Mouse (Mus musculus) heart, embryonic 15.5 days (tissue): ENCODE results near the gene Lrrc8e. TPM values are rescaled to one million over a fixed set of nuclear protein-coding genes. Genes with fewer than 3 reads are reported as not detected.
A peak's percentile ranks its signal among the peaks of the same experiment; 100 is the strongest.

Source experiments
- ATAC-seq: fragments of 200-750 bp; cut with Nextera tagmentation; replicated peaks from 2 replicates; pipeline ENCODE4 v1.8.0; 2017; ENCODE audit warnings: low read depth, moderate TSS enrichment; ENCODE audit not compliant: insufficient number of reproducible peaks, insufficient read depth, low FRiP score
- H3K27ac ChIP-seq: fragments of 300-500 bp; sonication (generic); 2 replicates; pipeline ENCODE4 v1.5.1; 2015; ENCODE audit warnings: mild to moderate bottlenecking, inconsistent platforms
- H3K27me3 ChIP-seq: fragments of 300-500 bp; sonication (generic); 2 replicates; pipeline ENCODE4 v1.6.1; 2015; ENCODE audit warnings: inconsistent platforms
- H3K36me3 ChIP-seq: fragments of 300-500 bp; sonication (generic); 2 replicates; pipeline ENCODE4 v1.6.1; 2015; ENCODE audit warnings: mild to moderate bottlenecking, inconsistent platforms
- H3K4me1 ChIP-seq: fragments of 300-500 bp; sonication (generic); replicated peaks from 2 replicates; pipeline ENCODE4 v1.6.1; 2015; ENCODE audit warnings: inconsistent platforms
- H3K4me2 ChIP-seq: fragments of 300-500 bp; sonication (generic); 2 replicates; pipeline ENCODE4 v1.6.1; 2015; ENCODE audit warnings: inconsistent platforms, mild to moderate bottlenecking, moderate library complexity
- H3K4me3 ChIP-seq: fragments of 300-500 bp; sonication (generic); 2 replicates; pipeline ENCODE4 v1.5.1; 2015; ENCODE audit warnings: mild to moderate bottlenecking, inconsistent platforms
- H3K9ac ChIP-seq: fragments of 300-500 bp; sonication (generic); 2 replicates; pipeline ENCODE4 v1.6.1; 2015; ENCODE audit warnings: mild to moderate bottlenecking, inconsistent platforms
- H3K9me3 ChIP-seq: fragments of 300-500 bp; sonication (generic); replicated peaks from 2 replicates; pipeline ENCODE4 v1.6.1; 2016; ENCODE audit warnings: inconsistent platforms
- WGBS: fragments of 180-500 bp; shearing (Covaris S2); methylation state at CpG from one replicate; pipeline ENCODE4 v1.1.7; 2015; ENCODE audit warnings: mixed read lengths; 5-methylcytosine and 5-hydroxymethylcytosine counted together
- polyA plus RNA-seq: library from polyadenylated mRNA; unstranded; fragments of >200 nt; fragmentation: Nextera tagmentation; extraction: Ambion mirVana; gene quantifications from 2 replicates; pipeline ENCODE4 v1.2.1, GENCODE M21; 2015

Lrrc8e gene
- polyA plus RNA-seq, 1 experiment from 2014 or later = 0.11 TPM

DNA sequence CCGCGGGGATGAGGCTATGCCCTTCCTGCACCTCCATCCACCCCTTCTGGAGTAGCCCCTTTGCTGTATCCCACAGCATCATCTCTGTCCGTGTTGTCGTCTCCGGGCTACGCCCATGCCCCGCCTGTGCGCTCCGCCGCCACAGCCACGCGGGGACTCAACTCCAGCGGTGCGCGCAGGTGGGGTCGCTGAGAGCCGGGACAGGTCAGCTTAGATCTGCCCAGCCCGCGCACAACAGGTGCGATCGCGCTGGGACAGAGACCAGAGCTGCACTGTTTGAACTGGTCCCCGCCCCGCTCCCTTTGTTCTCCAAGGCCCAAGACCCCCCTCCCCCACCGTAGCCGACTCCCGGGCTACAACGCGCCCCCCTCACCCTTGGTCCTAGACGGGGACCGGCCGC lies 32.1 kb downstream of the Lrrc8e start:
- WGBS = under 1% methylated on average over 32 of the region's 32 CpGs
- peaks cover 52% of the 10 kb centered on the region for H3K36me3 ChIP-seq
- peak; percentile 58; the same call in 1 of the 2 replicates for ATAC-seq

DNA sequence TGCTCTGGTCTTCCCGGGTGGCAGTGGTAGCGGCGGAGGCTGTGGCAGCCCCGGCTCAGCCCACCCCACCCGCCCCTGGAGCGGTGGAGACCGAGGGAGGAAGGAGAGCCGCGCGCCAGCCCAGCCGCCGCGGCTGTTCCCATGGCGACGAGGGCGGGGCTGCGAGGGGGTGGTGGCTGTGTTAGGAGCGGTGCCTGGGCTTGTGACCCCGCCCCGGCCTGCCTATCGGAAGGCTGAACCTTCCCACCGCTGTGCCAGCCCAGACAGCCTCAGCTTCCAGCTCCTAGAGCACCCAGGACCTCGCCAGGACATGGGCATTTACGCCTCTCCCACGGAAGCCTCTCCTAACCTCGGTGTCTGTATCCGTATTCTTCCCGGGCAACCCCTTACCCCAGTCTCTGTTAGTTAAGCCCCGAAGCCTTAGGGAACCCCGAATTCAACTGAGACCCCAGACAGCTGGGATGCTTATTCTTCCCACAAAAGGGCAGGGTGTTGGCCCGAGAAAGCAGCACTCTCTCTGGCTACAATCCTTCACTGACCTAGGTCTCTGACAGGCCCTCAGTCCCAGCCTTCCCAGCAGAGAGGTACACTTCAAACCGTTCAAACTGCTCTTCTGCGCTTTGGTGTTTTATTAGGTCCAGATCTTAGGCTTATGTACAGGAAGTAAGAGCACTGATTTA lies 32.6 kb downstream of the Lrrc8e start, which contains the start of gene Ctxn1:
Ctxn1 (minus strand) TSS at position 150 of the 680 bp plus-strand sequence.
- Histone ChIP-seq H3K4me2 (peak within 1 kb of the TSS; percentile 96), H3K9ac (peak within 1 kb of the TSS; percentile 71), H3K4me1 (peaks cover 27% of the 10 kb centered on the region), H3K27ac (peak within 1 kb of the TSS; percentile 67), H3K27me3 (no peaks in the 10 kb centered on the region), H3K4me3 (peak within 1 kb of the TSS; percentile 79), H3K9me3 (no peaks in the 10 kb centered on the region), H3K36me3 (peaks cover 58% of the 10 kb centered on the region)
- 8% methylated on average over 33 of the region's 33 CpGs for WGBS
- peak; percentile 93 for ATAC-seq

More for the DNA sequence above, 32.1 kb downstream of the Lrrc8e start:
- peak overlapping the region; percentile 67 for H3K27ac ChIP-seq
- peak overlapping the region; percentile 96 for H3K4me2 ChIP-seq
- H3K4me1 ChIP-seq = peaks cover 33% of the 10 kb centered on the region
- peak overlapping the region; percentile 71 for H3K9ac ChIP-seq
- H3K9me3 ChIP-seq = no peaks in the 10 kb centered on the region
- H3K4me3 ChIP-seq = peak overlapping the region; percentile 79
- H3K27me3 ChIP-seq = no peaks in the 10 kb centered on the region

- H3K4me1 ChIP-seq = peaks cover 27% of the 10 kb centered on the region
- peak overlapping the region; percentile 59 for H3K27ac ChIP-seq
- H3K9me3 ChIP-seq = no peaks in the 10 kb centered on the region
- no peak overlapping the region for H3K4me2 ChIP-seq
- H3K4me3 ChIP-seq = no peak overlapping the region
- ATAC-seq = no peak
- H3K27me3 ChIP-seq = no peaks in the 10 kb centered on the region
- WGBS = 85% methylated on average over 4 of the region's 4 CpGs
- no peak overlapping the region for H3K9ac ChIP-seq
- H3K36me3 ChIP-seq = peaks cover 62% of the 10 kb centered on the region
Measured at GRCm38 (mm10) chr8:4259805-4260170, 33.2 kb downstream of the Lrrc8e start.

DNA sequence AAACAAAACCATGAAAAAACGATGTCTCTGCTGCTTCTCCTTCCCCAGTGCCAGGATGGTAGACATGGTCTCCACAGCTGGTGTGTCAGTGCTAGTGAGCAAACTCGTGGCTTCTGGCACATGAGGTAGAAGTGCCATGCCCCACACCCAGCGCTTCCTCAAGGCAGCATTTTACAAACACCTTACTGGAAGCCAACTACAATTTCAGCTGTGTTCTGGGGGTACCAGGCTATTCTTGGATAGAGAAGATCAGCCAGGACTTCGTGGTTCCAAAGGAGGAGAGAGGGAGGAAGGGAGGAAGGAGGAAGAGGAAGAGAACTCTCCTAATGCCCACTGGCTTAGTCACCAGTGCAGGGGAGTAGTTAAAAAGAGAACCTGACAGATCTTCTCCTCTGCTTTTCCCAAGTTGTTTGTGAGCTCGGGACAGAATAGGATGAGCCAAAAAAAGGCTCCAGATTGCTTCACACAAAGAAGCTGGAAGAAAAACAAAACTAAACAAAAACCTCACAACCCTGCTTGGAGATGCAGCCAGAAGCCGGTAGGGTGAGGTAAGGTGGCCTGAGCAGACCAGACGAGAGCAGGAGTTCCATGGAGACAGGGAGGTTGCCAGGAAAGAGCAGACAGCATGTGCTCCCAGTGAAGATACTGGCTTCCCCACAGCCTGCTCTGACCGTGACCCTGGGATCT lies 36.6 kb downstream of the Lrrc8e start:
- peaks cover 81% of the 10 kb centered on the region for H3K36me3 ChIP-seq
- H3K4me1 ChIP-seq = peaks cover 13% of the 10 kb centered on the region
- H3K9ac ChIP-seq = no peak overlapping the region
- no peak overlapping the region for H3K4me2 ChIP-seq
- H3K4me3 ChIP-seq = no peak overlapping the region
- no peak overlapping the region for H3K27ac ChIP-seq
- no peaks in the 10 kb centered on the region for H3K9me3 ChIP-seq
- H3K27me3 ChIP-seq = no peaks in the 10 kb centered on the region
- ATAC-seq = no peak
- WGBS = 80% methylated on average over 8 of the region's 8 CpGs

- no peak overlapping the region for H3K4me3 ChIP-seq
- ATAC-seq = no peak
- H3K9ac ChIP-seq = no peak overlapping the region
- no peaks in the 10 kb centered on the region for H3K9me3 ChIP-seq
- no peak overlapping the region for H3K27ac ChIP-seq
- H3K4me2 ChIP-seq = no peak overlapping the region
- 90% methylated on average over 15 of the region's 15 CpGs for whole genome bisulfite sequencing
- H3K36me3 ChIP-seq = peaks cover 92% of the 10 kb centered on the region
- H3K27me3 ChIP-seq = no peaks in the 10 kb centered on the region
- H3K4me1 ChIP-seq = no peaks in the 10 kb centered on the region
Measured at GRCm38 (mm10) chr8:4265160-4265914, 38.7 kb downstream of the Lrrc8e start.

DNA sequence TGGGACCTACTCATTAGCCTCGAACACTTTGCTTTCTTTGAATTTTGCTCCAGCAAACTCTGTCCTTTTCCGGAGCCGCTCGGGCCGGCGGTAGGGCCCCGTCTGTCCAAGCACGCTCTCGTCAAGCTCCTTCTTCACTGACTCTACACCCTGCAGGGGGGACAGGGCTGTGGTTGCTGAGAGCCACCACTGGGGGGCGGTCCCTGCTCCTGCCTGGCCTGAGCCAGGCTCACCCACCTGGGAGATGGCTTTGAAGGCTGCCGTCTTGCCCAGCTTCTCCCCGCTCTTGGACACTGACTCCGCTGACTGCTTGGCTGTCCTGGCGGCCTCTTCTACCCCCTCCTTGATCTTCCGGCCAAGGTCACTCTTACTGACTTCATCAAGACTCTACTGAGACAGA lies 41.0 kb downstream of the Lrrc8e start:
- Histone ChIP-seq H3K27ac (no peak overlapping the region), H3K9ac (no peak overlapping the region), H3K4me1 (no peaks in the 10 kb centered on the region), H3K4me3 (no peak overlapping the region), H3K4me2 (no peak overlapping the region), H3K27me3 (no peaks in the 10 kb centered on the region), H3K36me3 (peaks cover 91% of the 10 kb centered on the region), H3K9me3 (no peaks in the 10 kb centered on the region)
- 79% methylated on average over 15 of the region's 15 CpGs for WGBS
- ATAC-seq = no peak; the same call in 1 of the 2 replicates

- no peaks in the 10 kb centered on the region for H3K9me3 ChIP-seq
- no peak for ATAC-seq
- no peak overlapping the region for H3K9ac ChIP-seq
- H3K4me3 ChIP-seq = no peak overlapping the region
- peaks cover 91% of the 10 kb centered on the region for H3K36me3 ChIP-seq
- H3K4me1 ChIP-seq = peaks cover 3% of the 10 kb centered on the region
- 88% methylated on average over 6 of the region's 6 CpGs for WGBS
- H3K4me2 ChIP-seq = no peak overlapping the region
- no peak overlapping the region for H3K27ac ChIP-seq
- no peaks in the 10 kb centered on the region for H3K27me3 ChIP-seq
Measured at GRCm38 (mm10) chr8:4269609-4270008, 43.0 kb downstream of the Lrrc8e start.

DNA sequence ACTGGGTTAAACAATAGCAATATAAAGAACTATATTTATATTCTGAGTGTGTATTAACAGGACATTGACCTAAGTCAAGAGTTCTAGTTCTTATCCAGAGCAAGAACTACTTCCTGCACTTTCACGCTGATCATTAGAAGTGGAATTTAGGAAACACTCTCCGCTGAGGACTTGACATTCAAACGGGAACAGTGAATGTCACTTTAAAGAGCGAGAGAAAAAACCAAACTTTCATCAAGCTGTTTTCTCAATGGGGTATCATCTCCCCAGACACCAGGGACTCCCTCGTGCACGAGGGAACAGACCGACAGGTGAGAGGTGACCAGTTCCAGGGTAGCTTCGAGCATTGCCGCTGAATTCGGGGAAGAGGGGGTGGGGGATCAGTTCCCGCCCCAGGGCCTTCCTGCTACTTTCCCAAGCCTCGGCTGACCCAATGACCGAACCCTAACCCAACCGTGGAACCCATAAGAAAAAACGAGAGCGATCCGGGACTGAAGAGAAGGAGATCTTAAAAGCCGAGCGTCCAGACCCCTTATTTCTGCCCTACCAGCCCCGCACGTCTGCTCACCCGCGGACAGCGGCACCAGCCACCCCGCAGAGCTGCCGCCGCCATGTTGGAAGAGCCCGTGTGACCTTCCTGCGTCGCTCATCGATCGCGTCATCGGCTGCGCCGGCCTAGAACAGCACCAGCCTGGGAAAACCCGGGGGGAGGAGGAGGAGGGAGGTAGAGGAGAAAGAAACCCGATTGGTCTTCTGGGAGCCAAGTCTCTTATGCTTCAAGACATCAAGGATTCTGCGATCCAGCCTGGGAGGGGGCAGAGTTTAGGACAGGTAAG lies 48.9 kb downstream of the Lrrc8e start, which contains the start of gene Timm44:
Timm44 (minus strand) TSS at position 639 of the 836 bp plus-strand sequence.
- Histone ChIP-seq H3K36me3 (peaks cover 32% of the 10 kb centered on the region), H3K4me1 (peaks cover 13% of the 10 kb centered on the region), H3K9me3 (no peaks in the 10 kb centered on the region), H3K4me3 (peak within 1 kb of the TSS; percentile 79), H3K27ac (peak within 1 kb of the TSS; percentile 79), H3K4me2 (peak within 1 kb of the TSS; percentile 82), H3K27me3 (no peaks in the 10 kb centered on the region), H3K9ac (peak within 1 kb of the TSS; percentile 80)
- peak; percentile 93 for ATAC-seq
- WGBS = under 1% methylated on average over 39 of the region's 39 CpGs

DNA sequence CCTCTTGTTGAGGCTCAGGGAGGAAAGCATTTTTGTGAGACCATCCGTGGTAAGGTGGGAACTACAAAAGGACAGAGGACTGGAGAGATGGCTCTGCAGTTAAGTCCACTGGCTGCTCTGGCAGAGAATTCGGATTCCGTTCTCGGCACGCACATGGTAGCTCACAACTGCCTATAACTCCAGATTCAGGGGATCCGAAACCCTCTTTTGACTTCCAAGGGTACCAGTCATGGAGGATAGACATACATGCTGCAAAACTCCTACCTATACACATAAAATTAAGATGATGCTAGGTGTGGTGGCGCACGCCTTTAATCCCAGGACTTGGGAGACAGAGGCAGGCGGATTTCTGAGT lies 49.5 kb downstream of the Lrrc8e start:
- Histone ChIP-seq H3K4me3 (peak overlapping the region; percentile 79), H3K4me2 (peak overlapping the region; percentile 82), H3K27me3 (no peaks in the 10 kb centered on the region), H3K27ac (peak overlapping the region; percentile 79), H3K9ac (peak overlapping the region; percentile 80), H3K9me3 (no peaks in the 10 kb centered on the region), H3K36me3 (peaks cover 26% of the 10 kb centered on the region), H3K4me1 (peaks cover 13% of the 10 kb centered on the region)
- no peak; the same call in 1 of the 2 replicates for ATAC-seq
- whole genome bisulfite sequencing = 25% methylated on average over 9 of the region's 9 CpGs
